Mouse (Mus musculus): Measurements from ENCODE around the gene Lrrc34. TPM values are rescaled to one million over a fixed set of nuclear protein-coding genes. Genes with fewer than 3 reads are reported as not detected.

Gene Lrrc34
- polyA plus RNA-seq (2011; ENCODE audit: insufficient read depth, insufficient read length, low replicate concordance, missing spikeins): 2.1 TPM in 1 of 2 replicates, not detected in the other

DNA sequence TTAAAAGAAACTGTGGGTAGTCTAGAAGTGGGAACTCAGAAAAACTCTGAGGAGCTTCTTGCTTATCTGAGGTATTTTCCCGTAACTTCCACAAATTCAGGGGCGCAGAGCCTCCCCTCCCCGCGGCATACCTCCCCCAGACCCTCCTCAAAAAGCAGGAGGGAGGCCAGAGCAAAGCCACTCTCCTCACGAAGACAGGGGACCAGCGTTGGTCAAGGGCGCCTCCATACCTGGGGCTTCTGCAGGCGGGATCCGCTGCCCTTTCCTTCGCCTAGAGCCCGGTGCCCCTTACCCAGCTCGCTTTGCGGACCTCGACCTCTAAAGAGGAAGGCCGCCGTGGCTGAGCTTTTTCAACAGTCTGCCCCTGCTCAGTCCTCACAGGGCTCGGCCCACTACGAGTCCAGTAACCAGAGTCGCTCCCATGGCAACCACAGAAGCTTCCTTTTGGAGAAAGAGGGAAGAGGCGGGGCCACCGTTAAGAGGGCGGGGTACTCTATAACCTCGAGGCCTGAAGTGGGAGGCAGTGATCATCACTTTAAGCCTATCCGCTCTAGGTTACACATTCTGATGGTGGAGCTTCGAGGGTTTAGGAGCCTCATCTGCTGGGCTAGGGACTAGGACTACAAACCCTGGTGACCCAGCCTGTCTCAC, at the start of gene Lrrc34:
Gene Lrrc34 (minus strand): TSS at position 430 of the 651 bp plus-strand sequence.
- 3% methylated on average over 25 of the region's 25 CpGs for WGBS
- no peak for TF ChIP-seq POLR2A (IDR thresholded peaks at IDR 0.05; ENCODE audit: borderline replicate concordance, control insufficient read depth, low read depth, low read length)
- TF ChIP-seq CTCF (IDR thresholded peaks at IDR 0.05; ENCODE audit: control insufficient read depth, insufficient read depth, low read length): no peak

GRCm38 (mm10) chr3:30696346-30696745, 48.7 kb upstream of the Lrrc34 start:
- Histone ChIP-seq H3K4me3 (replicated peaks; ENCODE audit: control insufficient read depth, low read depth, low read length) (no peak overlapping the region), H3K27ac (ENCODE audit: control insufficient read depth, insufficient read depth, low read depth, low read length, poor library complexity) (no peak overlapping the region), H3K4me1 (ENCODE audit: control insufficient read depth, insufficient read depth, low read length) (no peaks in the 10 kb centered on the region)
- WGBS: 16% methylated on average over 2 of the region's 2 CpGs
- TF ChIP-seq POLR2A (IDR thresholded peaks at IDR 0.05; ENCODE audit: borderline replicate concordance, control insufficient read depth, low read depth, low read length) (no peak), CTCF (IDR thresholded peaks at IDR 0.05; ENCODE audit: control insufficient read depth, insufficient read depth, low read length) (peak; percentile 34)

More for the DNA sequence above, at the start of gene Lrrc34:
- Histone ChIP-seq H3K27ac (ENCODE audit: control insufficient read depth, insufficient read depth, low read depth, low read length, poor library complexity) (no peak within 1 kb of the TSS), H3K4me3 (replicated peaks; ENCODE audit: control insufficient read depth, low read depth, low read length) (no peak within 1 kb of the TSS), H3K4me1 (ENCODE audit: control insufficient read depth, insufficient read depth, low read length) (no peaks in the 10 kb centered on the region)

- Histone ChIP-seq H3K4me1 (ENCODE audit: control insufficient read depth, insufficient read depth, low read length) (no peaks in the 10 kb centered on the region), H3K4me3 (replicated peaks; ENCODE audit: control insufficient read depth, low read depth, low read length) (no peak overlapping the region), H3K27ac (ENCODE audit: control insufficient read depth, insufficient read depth, low read depth, low read length, poor library complexity) (no peak overlapping the region)
- 80% methylated on average over 2 of the region's 2 CpGs for WGBS
- TF ChIP-seq POLR2A (IDR thresholded peaks at IDR 0.05; ENCODE audit: borderline replicate concordance, control insufficient read depth, low read depth, low read length): no peak
- no peak for TF ChIP-seq CTCF (IDR thresholded peaks at IDR 0.05; ENCODE audit: control insufficient read depth, insufficient read depth, low read length)
These were observed 48.0 kb upstream of the Lrrc34 start for GRCm38 (mm10) chr3:30695661-30696060.

GRCm38 (mm10) chr3:30690976-30691375, 43.3 kb upstream of the Lrrc34 start:
- Histone ChIP-seq H3K4me3 (replicated peaks; ENCODE audit: control insufficient read depth, low read depth, low read length) (no peak overlapping the region), H3K27ac (ENCODE audit: control insufficient read depth, insufficient read depth, low read depth, low read length, poor library complexity) (no peak overlapping the region), H3K4me1 (ENCODE audit: control insufficient read depth, insufficient read depth, low read length) (no peaks in the 10 kb centered on the region)
- WGBS: 59% methylated on average over 7 of the region's 7 CpGs
- TF ChIP-seq POLR2A (IDR thresholded peaks at IDR 0.05; ENCODE audit: borderline replicate concordance, control insufficient read depth, low read depth, low read length): no peak
- TF ChIP-seq CTCF (IDR thresholded peaks at IDR 0.05; ENCODE audit: control insufficient read depth, insufficient read depth, low read length): no peak

GRCm38 (mm10) chr3:30687216-30687615, 39.5 kb upstream of the Lrrc34 start:
- no peak for TF ChIP-seq POLR2A (IDR thresholded peaks at IDR 0.05; ENCODE audit: borderline replicate concordance, control insufficient read depth, low read depth, low read length)
- no peak for TF ChIP-seq CTCF (IDR thresholded peaks at IDR 0.05; ENCODE audit: control insufficient read depth, insufficient read depth, low read length)
- WGBS: 70% methylated on average over 3 of the region's 3 CpGs
- Histone ChIP-seq H3K4me3 (replicated peaks; ENCODE audit: control insufficient read depth, low read depth, low read length) (no peak overlapping the region), H3K27ac (ENCODE audit: control insufficient read depth, insufficient read depth, low read depth, low read length, poor library complexity) (no peak overlapping the region), H3K4me1 (ENCODE audit: control insufficient read depth, insufficient read depth, low read length) (no peaks in the 10 kb centered on the region)

DNA sequence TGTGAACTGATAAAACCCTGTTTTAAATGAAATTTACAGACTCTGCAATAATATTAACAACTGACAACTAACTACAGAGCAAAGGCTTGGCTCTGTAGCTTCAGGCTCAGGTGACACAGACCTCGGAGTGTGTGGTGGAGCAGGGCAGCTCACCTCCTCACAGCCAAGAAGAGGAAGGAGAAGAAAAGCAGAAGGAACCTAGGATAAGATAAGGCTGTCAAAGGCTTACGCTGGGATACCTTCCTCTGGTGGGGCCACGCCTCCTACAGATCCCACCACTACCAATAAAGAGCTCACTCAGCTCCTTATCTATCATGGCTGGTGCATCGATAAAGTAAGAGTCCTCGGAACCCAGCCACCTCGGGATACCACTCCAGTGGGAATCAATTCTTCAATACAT, 35.5 kb upstream of the Lrrc34 start:
- H3K4me3 ChIP-seq (replicated peaks; ENCODE audit: control insufficient read depth, low read depth, low read length): no peak overlapping the region
- TF ChIP-seq POLR2A (IDR thresholded peaks at IDR 0.05; ENCODE audit: borderline replicate concordance, control insufficient read depth, low read depth, low read length): no peak
- TF ChIP-seq CTCF (IDR thresholded peaks at IDR 0.05; ENCODE audit: control insufficient read depth, insufficient read depth, low read length): no peak
- H3K27ac ChIP-seq (ENCODE audit: control insufficient read depth, insufficient read depth, low read depth, low read length, poor library complexity): no peak overlapping the region
- H3K4me1 ChIP-seq (ENCODE audit: control insufficient read depth, insufficient read depth, low read length): no peaks in the 10 kb centered on the region
- 29% methylated on average over 6 of the region's 6 CpGs for WGBS

DNA sequence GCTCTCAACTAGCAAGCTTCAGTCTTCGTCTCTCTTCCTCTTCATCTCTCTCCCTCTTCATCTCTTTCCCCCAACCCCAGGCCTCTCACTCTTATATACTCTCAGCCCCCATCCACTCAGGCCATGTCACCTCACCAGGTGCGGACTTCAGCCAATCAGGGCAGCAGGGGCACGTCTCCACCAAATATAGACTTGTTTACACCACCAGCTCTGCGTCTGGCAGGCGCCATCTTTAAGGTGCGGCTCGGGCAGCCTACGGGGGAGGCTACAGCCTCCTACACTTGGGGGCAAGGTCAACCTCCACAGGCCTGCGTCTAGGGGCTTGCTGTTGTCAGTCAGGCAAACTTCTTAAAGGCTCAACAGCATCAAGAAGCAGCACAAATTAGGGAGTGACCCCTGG, 10.8 kb upstream of the Lrrc34 start:
- H3K27ac ChIP-seq (ENCODE audit: control insufficient read depth, insufficient read depth, low read depth, low read length, poor library complexity): no peak overlapping the region
- WGBS: 84% methylated on average over 9 of the region's 9 CpGs
- TF ChIP-seq POLR2A (IDR thresholded peaks at IDR 0.05; ENCODE audit: borderline replicate concordance, control insufficient read depth, low read depth, low read length): no peak
- TF ChIP-seq CTCF (IDR thresholded peaks at IDR 0.05; ENCODE audit: control insufficient read depth, insufficient read depth, low read length): no peak
- no peak overlapping the region for H3K4me3 ChIP-seq (replicated peaks; ENCODE audit: control insufficient read depth, low read depth, low read length)
- H3K4me1 ChIP-seq (ENCODE audit: control insufficient read depth, insufficient read depth, low read length): no peaks in the 10 kb centered on the region; the same call in 1 of the 2 replicates

DNA sequence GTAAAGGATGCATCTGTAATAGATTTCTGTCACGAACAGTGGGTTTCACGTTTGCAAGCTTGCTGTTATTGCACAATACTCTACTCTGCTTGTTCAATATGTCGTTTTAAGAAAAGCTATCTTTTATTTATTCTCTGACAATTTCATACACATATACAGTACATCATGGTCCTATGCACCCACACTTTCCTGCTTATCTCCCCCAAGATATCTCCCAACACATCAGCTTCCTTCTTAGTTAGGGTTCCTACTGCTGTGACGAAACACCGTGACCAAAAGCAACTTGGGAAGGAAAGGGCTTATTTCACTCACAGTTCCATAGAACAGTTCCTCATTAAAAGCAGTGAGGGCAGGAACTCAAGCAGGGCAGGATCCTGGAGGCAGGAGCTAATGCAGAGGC, 8.3 kb upstream of the Lrrc34 start:
- Histone ChIP-seq H3K4me1 (ENCODE audit: control insufficient read depth, insufficient read depth, low read length) (no peaks in the 10 kb centered on the region; the same call in 1 of the 2 replicates), H3K4me3 (replicated peaks; ENCODE audit: control insufficient read depth, low read depth, low read length) (no peak overlapping the region), H3K27ac (ENCODE audit: control insufficient read depth, insufficient read depth, low read depth, low read length, poor library complexity) (no peak overlapping the region)
- 39% methylated on average over 5 of the region's 5 CpGs for WGBS
- TF ChIP-seq CTCF (IDR thresholded peaks at IDR 0.05; ENCODE audit: control insufficient read depth, insufficient read depth, low read length) (no peak), POLR2A (IDR thresholded peaks at IDR 0.05; ENCODE audit: borderline replicate concordance, control insufficient read depth, low read depth, low read length) (no peak)

Data from bone marrow, adult 2 months (tissue).